Mouse (Mus musculus): ENCODE measurements around the gene Ndrg2. TPM values are rescaled to one million over a fixed set of nuclear protein-coding genes. Genes with fewer than 3 reads are reported as not detected.
A peak's percentile ranks its signal among the peaks of the same experiment; 100 is the strongest.
"Not testable (repeated sequence)": the region's sequence is repeated elsewhere in the genome, so short reads cannot be mapped to it uniquely, and the experiment has no call there.

Gene Ndrg2
- polyA plus RNA-seq, 1 experiment from 2014 or later = 34.2 TPM

DNA sequence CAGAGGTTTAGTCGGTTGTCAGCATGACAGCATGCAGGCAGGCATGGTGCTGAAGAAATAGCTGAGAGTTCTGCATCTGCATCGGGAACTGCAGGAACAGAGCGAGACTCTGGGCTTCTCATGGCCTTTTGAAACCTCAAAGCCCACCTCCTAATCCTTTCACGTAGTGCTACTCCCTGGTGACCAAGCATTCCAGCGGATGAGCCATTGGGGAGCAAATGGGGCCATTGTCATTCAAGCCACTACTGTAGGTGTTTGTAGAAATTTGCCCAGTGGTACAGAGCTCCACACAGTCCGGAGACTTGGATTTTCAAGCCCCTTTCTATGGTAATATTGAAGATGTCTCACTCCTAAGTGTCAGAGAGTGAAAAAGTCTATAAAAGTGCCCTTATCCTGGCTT lies 27.9 kb downstream of the Ndrg2 start:
- peak overlapping the region; percentile 83 for H3K4me2 ChIP-seq

DNA sequence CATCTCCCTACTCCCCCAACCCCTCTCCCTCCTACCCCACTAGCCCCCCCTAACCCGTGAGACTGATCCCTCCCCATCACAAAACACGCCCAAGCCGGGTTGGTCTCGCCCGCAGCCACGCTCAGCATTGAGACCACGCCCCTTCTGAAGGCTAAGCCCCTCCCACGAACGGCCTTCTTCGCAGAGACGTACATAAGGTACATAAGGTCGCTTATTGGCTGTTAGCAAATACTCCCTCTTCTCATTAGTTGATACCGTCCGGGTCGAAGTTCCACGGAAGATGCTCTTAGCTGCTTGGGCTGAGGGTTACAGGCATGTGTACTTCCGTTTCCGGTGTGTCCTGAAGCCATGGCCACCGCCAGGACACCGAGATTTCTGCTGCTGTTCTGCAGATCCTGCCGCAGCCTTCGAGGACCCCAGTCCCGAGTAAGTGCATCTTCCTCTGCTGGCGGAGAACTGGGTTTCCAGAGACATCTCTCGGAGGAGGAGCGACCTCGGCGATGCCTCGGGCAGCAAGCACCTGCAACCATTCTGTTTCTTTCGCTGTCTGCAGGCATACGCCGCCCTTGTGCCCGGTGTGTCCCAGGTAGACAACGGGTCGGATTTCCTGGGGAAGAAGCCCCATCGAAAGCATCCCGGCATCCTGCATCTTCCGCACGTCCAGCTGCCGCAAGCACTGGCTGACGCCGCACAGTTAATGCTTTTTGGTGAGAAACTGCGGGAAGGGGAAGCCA lies 29.2 kb downstream of the Ndrg2 start, which contains the start of gene Mettl17:
Gene Mettl17 (plus strand): TSS at position 245 of the 734 bp plus-strand sequence.
- Histone ChIP-seq H3K36me3 (replicated peaks) (peaks cover 32% of the 10 kb centered on the region), H3K9me3 (no peaks in the 10 kb centered on the region), H3K27me3 (no peaks in the 10 kb centered on the region), H3K4me3 (replicated peaks) (peak within 1 kb of the TSS; percentile 73), H3K4me2 (peak within 1 kb of the TSS; percentile 83), H3K27ac (peak within 1 kb of the TSS; percentile 87), H3K9ac (peak within 1 kb of the TSS; percentile 79), H3K4me1 (peaks cover 19% of the 10 kb centered on the region)
- peak; percentile 96 for ATAC-seq (ENCODE audit: low FRiP score)
- under 1% methylated on average over 43 of the region's 43 CpGs for WGBS

More for the DNA sequence above, 27.9 kb downstream of the Ndrg2 start:
- Histone ChIP-seq H3K4me1 (peaks cover 19% of the 10 kb centered on the region), H3K27ac (no peak overlapping the region), H3K4me3 (replicated peaks) (peak overlapping the region; percentile 73; the same call in 1 of the 2 replicates), H3K27me3 (no peaks in the 10 kb centered on the region), H3K9me3 (no peaks in the 10 kb centered on the region), H3K9ac (no peak overlapping the region), H3K36me3 (replicated peaks) (peaks cover 45% of the 10 kb centered on the region)
- ATAC-seq (ENCODE audit: low FRiP score) = no peak
- WGBS = 42% methylated on average over 6 of the region's 6 CpGs

DNA sequence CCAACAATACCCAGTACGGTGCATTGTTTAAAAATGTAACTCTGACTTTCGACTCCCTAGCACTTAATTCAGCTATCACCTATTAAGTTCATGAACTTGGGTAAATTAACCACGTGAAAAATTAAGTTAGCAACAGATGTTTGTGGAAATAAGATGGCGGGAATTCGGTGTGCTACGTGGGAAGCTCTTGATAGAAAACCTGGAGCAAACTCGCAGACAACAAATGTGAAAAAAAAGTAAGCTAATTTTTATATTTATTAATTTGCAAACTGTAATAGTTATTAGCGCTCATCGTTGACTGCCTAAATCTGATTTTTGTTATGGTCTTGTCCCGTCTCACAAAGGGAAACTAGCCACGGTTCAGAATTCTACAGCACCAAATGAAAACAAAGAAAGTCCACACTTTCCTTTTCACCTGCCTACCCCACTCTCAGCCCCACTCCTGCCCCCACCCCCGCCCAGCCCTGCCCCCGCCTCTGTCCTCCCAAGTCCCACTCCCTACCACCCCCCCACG lies 29.9 kb downstream of the Ndrg2 start:
- H3K36me3 ChIP-seq (replicated peaks) = peaks cover 25% of the 10 kb centered on the region
- H3K4me1 ChIP-seq = peaks cover 19% of the 10 kb centered on the region
- H3K27ac ChIP-seq = peak overlapping the region; percentile 87
- peak overlapping the region; percentile 83 for H3K4me2 ChIP-seq
- peak overlapping the region; percentile 73 for H3K4me3 ChIP-seq (replicated peaks)
- peak overlapping the region; percentile 79 for H3K9ac ChIP-seq
- WGBS = under 1% methylated on average over 14 of the region's 14 CpGs
- no peaks in the 10 kb centered on the region for H3K9me3 ChIP-seq
- ATAC-seq (ENCODE audit: low FRiP score) = peak; percentile 55
- H3K27me3 ChIP-seq = no peaks in the 10 kb centered on the region

DNA sequence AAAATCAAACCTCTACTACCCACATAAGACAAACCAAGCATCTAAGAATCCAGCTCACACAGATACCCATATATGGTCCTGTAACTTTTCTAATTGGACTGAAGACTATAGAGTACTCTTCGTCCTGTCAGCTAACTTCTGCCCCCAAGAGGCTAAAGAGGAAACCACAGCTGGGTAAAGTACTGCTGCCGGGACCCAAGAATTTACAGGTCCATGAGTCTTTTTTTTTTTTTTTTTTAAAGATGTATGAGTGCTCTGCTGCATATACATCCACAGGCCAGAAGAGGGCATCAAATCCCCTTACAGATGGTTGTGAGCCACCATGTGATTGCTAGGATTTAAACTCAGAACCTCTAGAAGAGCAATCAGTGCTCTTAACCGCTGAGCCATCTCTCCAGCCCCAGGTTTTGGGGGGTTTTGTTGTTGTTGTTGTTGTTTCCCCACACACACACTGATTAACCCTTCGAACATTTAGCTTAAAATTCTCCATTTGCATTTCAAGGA lies 30.4 kb downstream of the Ndrg2 start:
- peak overlapping the region; percentile 87 for H3K27ac ChIP-seq
- no peaks in the 10 kb centered on the region for H3K27me3 ChIP-seq
- H3K4me3 ChIP-seq (replicated peaks) = peak overlapping the region; percentile 73
- H3K36me3 ChIP-seq (replicated peaks) = peaks cover 20% of the 10 kb centered on the region
- H3K4me1 ChIP-seq = peaks cover 19% of the 10 kb centered on the region
- H3K4me2 ChIP-seq = peak overlapping the region; percentile 83
- ATAC-seq (ENCODE audit: low FRiP score) = peak; percentile 39; the same call in 1 of the 2 replicates
- H3K9me3 ChIP-seq = no peaks in the 10 kb centered on the region
- H3K9ac ChIP-seq = peak overlapping the region; percentile 79; the same call in 1 of the 2 replicates
- WGBS = under 1% methylated on average over 4 of the region's 4 CpGs

DNA sequence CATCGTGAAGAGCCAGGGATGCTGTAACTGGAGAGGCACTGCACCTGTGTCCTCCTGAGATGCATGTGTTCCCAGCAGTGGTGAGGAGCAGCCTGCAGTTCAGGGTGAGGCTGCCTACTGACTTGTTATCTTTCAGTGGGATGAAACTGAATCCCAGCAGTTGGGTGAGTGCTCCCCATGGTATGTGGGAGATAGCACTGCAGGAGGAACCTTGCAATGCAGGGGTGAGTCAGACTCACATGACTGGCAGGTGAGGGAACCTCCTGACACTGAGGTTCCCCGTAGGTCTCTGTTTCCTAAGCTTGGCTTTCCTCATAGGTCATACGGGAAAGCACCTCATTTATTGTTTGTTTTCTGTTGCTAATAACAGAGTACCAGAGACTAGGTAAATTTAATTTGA lies 36.4 kb downstream of the Ndrg2 start:
- H3K27me3 ChIP-seq = no peaks in the 10 kb centered on the region
- 95% methylated on average over 3 of the region's 3 CpGs for WGBS
- H3K27ac ChIP-seq = no peak overlapping the region
- H3K36me3 ChIP-seq (replicated peaks) = no peaks in the 10 kb centered on the region
- no peak overlapping the region for H3K4me2 ChIP-seq
- no peak overlapping the region for H3K9ac ChIP-seq
- no peaks in the 10 kb centered on the region for H3K4me1 ChIP-seq
- ATAC-seq (ENCODE audit: low FRiP score) = no peak
- H3K4me3 ChIP-seq (replicated peaks) = no peak overlapping the region
- H3K9me3 ChIP-seq = no peaks in the 10 kb centered on the region

DNA sequence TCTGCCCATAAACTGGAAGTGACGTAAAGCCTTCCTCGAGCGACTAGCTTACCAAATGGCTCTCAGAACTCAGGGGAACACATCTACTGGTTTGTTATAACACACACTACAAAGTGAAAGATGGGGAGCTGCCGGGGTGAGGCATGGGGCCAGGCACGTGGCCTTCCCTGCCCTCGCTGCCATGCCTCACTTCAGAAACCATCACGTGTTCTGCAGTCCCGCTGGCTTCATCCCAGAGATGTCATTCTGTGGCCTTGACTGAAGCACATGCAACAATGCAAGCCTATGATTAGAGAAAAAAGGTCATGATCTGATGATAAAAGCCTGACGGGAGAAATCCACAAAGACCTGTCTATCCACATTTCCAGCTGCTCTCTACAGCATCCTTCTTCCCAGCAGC lies 42.2 kb downstream of the Ndrg2 start:
- no peak overlapping the region for H3K9ac ChIP-seq
- H3K4me1 ChIP-seq = no peaks in the 10 kb centered on the region
- no peaks in the 10 kb centered on the region for H3K36me3 ChIP-seq (replicated peaks)
- no peak overlapping the region for H3K4me3 ChIP-seq (replicated peaks)
- H3K27ac ChIP-seq = no peak overlapping the region
- WGBS = 77% methylated on average over 9 of the region's 9 CpGs
- H3K9me3 ChIP-seq = no peaks in the 10 kb centered on the region
- H3K27me3 ChIP-seq = no peaks in the 10 kb centered on the region
- ATAC-seq (ENCODE audit: low FRiP score) = no peak
- H3K4me2 ChIP-seq = no peak overlapping the region

DNA sequence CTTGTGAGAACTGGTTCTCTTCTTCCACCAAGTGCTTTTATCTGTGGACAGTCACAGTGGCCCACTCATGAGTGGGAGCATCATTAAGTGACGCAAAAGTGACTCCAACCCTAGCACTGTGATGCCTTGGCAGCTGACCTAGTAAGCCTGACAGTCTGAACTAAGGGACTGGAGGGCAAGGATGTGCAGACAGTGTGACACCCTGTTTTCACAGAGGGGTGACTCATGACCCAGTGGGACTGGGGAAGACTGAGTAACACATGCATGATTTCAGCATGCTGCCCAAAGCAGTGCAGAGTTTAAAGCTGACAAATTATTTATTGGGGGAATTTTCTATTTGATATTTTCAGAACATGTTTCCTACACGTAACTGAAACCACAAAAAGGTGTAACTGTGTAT lies 43.2 kb downstream of the Ndrg2 start:
- Histone ChIP-seq H3K27ac (no peak overlapping the region), H3K9ac (no peak overlapping the region), H3K27me3 (no peaks in the 10 kb centered on the region), H3K9me3 (no peaks in the 10 kb centered on the region), H3K4me3 (replicated peaks) (no peak overlapping the region), H3K4me2 (no peak overlapping the region), H3K4me1 (no peaks in the 10 kb centered on the region), H3K36me3 (replicated peaks) (no peaks in the 10 kb centered on the region)
- WGBS = 88% methylated on average over 2 of the region's 2 CpGs
- ATAC-seq (ENCODE audit: low FRiP score) = no peak

DNA sequence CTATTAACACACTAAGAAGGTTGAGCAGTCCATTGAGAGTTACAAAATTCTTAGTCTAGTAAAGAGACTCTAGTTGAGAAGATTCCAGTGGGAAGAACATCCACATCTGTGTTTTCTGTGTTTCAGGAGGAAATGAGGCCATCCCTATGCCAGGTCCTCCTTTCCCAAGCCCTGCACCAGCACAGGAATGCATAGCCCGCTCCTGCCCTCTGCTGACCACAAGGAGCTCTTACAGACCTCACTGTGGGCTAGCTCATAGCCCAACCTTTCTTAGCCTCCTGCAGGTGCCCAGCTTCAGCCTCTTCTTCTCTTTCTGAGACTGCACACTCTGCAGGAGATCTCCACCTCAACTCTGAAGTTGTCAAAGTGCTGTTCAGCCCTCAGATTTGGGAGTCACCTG lies 50.4 kb downstream of the Ndrg2 start:
- not testable (repeated sequence) for H3K4me1 ChIP-seq; H3K4me2 ChIP-seq; H3K36me3 ChIP-seq (replicated peaks); H3K9ac ChIP-seq; H3K9me3 ChIP-seq; H3K4me3 ChIP-seq (replicated peaks); H3K27ac ChIP-seq; ATAC-seq (ENCODE audit: low FRiP score); H3K27me3 ChIP-seq
- 16% methylated on average over 1 of the region's 1 CpGs for WGBS

DNA sequence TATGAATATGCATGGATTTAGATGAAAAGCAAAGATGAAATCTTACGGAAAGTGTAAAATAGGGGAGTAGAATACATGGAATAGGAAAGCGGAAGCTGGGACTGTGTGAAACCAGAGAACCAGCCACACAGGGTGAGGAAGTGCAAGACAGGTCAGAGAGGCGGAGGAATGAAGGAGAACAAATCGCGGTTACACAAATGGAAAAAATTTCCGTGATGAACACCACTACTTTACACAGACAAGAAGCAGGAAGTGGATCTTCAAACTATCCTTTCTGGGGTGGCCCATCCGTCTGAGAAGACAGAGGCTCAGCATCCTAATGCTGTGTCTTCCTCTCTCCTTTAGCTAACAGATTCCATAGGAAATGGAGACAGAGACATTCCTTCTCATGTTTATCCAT lies 58.7 kb downstream of the Ndrg2 start:
- not testable (repeated sequence) for H3K4me3 ChIP-seq (replicated peaks); H3K27me3 ChIP-seq; H3K9ac ChIP-seq; H3K27ac ChIP-seq; ATAC-seq (ENCODE audit: low FRiP score); H3K4me2 ChIP-seq; H3K9me3 ChIP-seq; H3K36me3 ChIP-seq (replicated peaks); H3K4me1 ChIP-seq
- WGBS = 84% methylated on average over 7 of the region's 7 CpGs

Other genes starting within 250 kb of the Ndrg2 start
- not detected in 2 replicates for gene Gm17079, start 218.7 kb downstream of the Ndrg2 start, polyA plus RNA-seq (2016; fragmentation: Nextera tagmentation; extraction: Ambion mirVana)
- not detected in 2 replicates for gene Gm5800, start 197.0 kb downstream of the Ndrg2 start, polyA plus RNA-seq (2016; fragmentation: Nextera tagmentation; extraction: Ambion mirVana)
- gene Ang4, start 140.6 kb downstream of the Ndrg2 start, polyA plus RNA-seq (2016; fragmentation: Nextera tagmentation; extraction: Ambion mirVana) = not detected in 2 replicates
- gene AY358078, start 114.1 kb downstream of the Ndrg2 start, polyA plus RNA-seq (2016; fragmentation: Nextera tagmentation; extraction: Ambion mirVana) = not detected in 2 replicates
- gene Ear6, start 60.5 kb downstream of the Ndrg2 start, polyA plus RNA-seq (2016; fragmentation: Nextera tagmentation; extraction: Ambion mirVana) = not detected in 2 replicates
- 58.2 and 66.0 TPM in 2 replicates for gene Mettl17, start 29.3 kb downstream of the Ndrg2 start, polyA plus RNA-seq (2016; fragmentation: Nextera tagmentation; extraction: Ambion mirVana)
- 1.3 and 1.7 TPM in 2 replicates for gene Slc39a2, start 21.3 kb downstream of the Ndrg2 start, polyA plus RNA-seq (2016; fragmentation: Nextera tagmentation; extraction: Ambion mirVana)
- not detected in 2 replicates for gene Tppp2, start 4.3 kb upstream of the Ndrg2 start, polyA plus RNA-seq (2016; fragmentation: Nextera tagmentation; extraction: Ambion mirVana)
- not detected in 2 replicates for gene Rnase13, start 8.6 kb upstream of the Ndrg2 start, polyA plus RNA-seq (2016; fragmentation: Nextera tagmentation; extraction: Ambion mirVana)
- gene Arhgef40, start 70.6 kb upstream of the Ndrg2 start, polyA plus RNA-seq (2016; fragmentation: Nextera tagmentation; extraction: Ambion mirVana) = 116 and 117 TPM in 2 replicates
- 1.1 TPM in 2 replicates for gene Tmem253, start 101.5 kb upstream of the Ndrg2 start, polyA plus RNA-seq (2016; fragmentation: Nextera tagmentation; extraction: Ambion mirVana)
- 97.1 and 101 TPM in 2 replicates for gene Zfp219, start 106.6 kb upstream of the Ndrg2 start, polyA plus RNA-seq (2016; fragmentation: Nextera tagmentation; extraction: Ambion mirVana)
- gene Olfr221, start 128.3 kb upstream of the Ndrg2 start, polyA plus RNA-seq (2016; fragmentation: Nextera tagmentation; extraction: Ambion mirVana) = not detected in 2 replicates
- 870 and 873 TPM in 2 replicates for gene Hnrnpc, start 189.9 kb upstream of the Ndrg2 start, polyA plus RNA-seq (2016; fragmentation: Nextera tagmentation; extraction: Ambion mirVana)
- 54.7 and 74.0 TPM in 2 replicates for gene Rpgrip1, start 196.5 kb upstream of the Ndrg2 start, polyA plus RNA-seq (2016; fragmentation: Nextera tagmentation; extraction: Ambion mirVana)

Measured in forebrain, embryonic 12.5 days (tissue).